Mouse (Mus musculus): ENCODE measurements around the gene Grsf1. TPM values are rescaled to one million over a fixed set of nuclear protein-coding genes. Genes with fewer than 3 reads are reported as not detected.

The Grsf1 gene
- polyA plus RNA-seq, 2 experiments = 55.3 to 63.9 TPM

GRCm38 (mm10) chr5:88703551-88703950, 27.6 kb upstream of the Grsf1 start:
- H3K27ac ChIP-seq (replicated peaks; ENCODE audit: low read depth, low read length) = no peak overlapping the region
- no peaks in the 10 kb centered on the region for H3K36me3 ChIP-seq (ENCODE audit: control insufficient read depth, insufficient read depth, low read length)
- ATAC-seq (ENCODE audit: low FRiP score, low read depth) = no peak
- H3K4me1 ChIP-seq (ENCODE audit: control insufficient read depth, insufficient read depth, low read length) = no peaks in the 10 kb centered on the region
- no peaks in the 10 kb centered on the region for H3K9me3 ChIP-seq (ENCODE audit: control insufficient read depth, low read length)
- DNase-seq (ENCODE audit: low spot score) = no peak
- H3K4me2 ChIP-seq (replicated peaks; ENCODE audit: low read depth, low read length, severe bottlenecking) = no peak overlapping the region
- H3K9ac ChIP-seq (ENCODE audit: low read depth, low read length, severe bottlenecking) = no peak overlapping the region
- H3K4me3 ChIP-seq (replicated peaks; ENCODE audit: low read length) = no peak overlapping the region
- no peaks in the 10 kb centered on the region for H3K27me3 ChIP-seq (ENCODE audit: control insufficient read depth, insufficient read depth, low read length)
- WGBS = 90% methylated on average over 4 of the region's 4 CpGs
- no peak for TF ChIP-seq POLR2A (IDR thresholded peaks at IDR 0.05; ENCODE audit: borderline replicate concordance, extremely low read depth, insufficient read depth, insufficient read length)

GRCm38 (mm10) chr5:88702041-88702440, 26.1 kb upstream of the Grsf1 start:
- no peak for ATAC-seq (ENCODE audit: low FRiP score, low read depth)

GRCm38 (mm10) chr5:88699251-88699913, 23.4 kb upstream of the Grsf1 start:
- DNase-seq (ENCODE audit: low spot score) = no peak
- no peak for ATAC-seq (ENCODE audit: low FRiP score, low read depth)
- WGBS = 77% methylated on average over 4 of the region's 4 CpGs
- H3K27me3 ChIP-seq (ENCODE audit: control insufficient read depth, insufficient read depth, low read length) = no peaks in the 10 kb centered on the region
- no peak overlapping the region for H3K4me3 ChIP-seq (replicated peaks; ENCODE audit: low read length)
- H3K4me1 ChIP-seq (ENCODE audit: control insufficient read depth, insufficient read depth, low read length) = no peaks in the 10 kb centered on the region
- no peak for TF ChIP-seq POLR2A (IDR thresholded peaks at IDR 0.05; ENCODE audit: borderline replicate concordance, extremely low read depth, insufficient read depth, insufficient read length)
- H3K27ac ChIP-seq (replicated peaks; ENCODE audit: low read depth, low read length) = no peak overlapping the region
- no peak overlapping the region for H3K9ac ChIP-seq (ENCODE audit: low read depth, low read length, severe bottlenecking)
- no peak overlapping the region for H3K4me2 ChIP-seq (replicated peaks; ENCODE audit: low read depth, low read length, severe bottlenecking)
- no peaks in the 10 kb centered on the region for H3K9me3 ChIP-seq (ENCODE audit: control insufficient read depth, low read length)
- no peaks in the 10 kb centered on the region for H3K36me3 ChIP-seq (ENCODE audit: control insufficient read depth, insufficient read depth, low read length)

More at GRCm38 (mm10) chr5:88702041-88702440, 26.1 kb upstream of the Grsf1 start:
- no peak overlapping the region for H3K4me3 ChIP-seq (replicated peaks; ENCODE audit: low read length)
- no peak overlapping the region for H3K4me2 ChIP-seq (replicated peaks; ENCODE audit: low read depth, low read length, severe bottlenecking)
- no peaks in the 10 kb centered on the region for H3K4me1 ChIP-seq (ENCODE audit: control insufficient read depth, insufficient read depth, low read length)
- DNase-seq (ENCODE audit: low spot score) = no peak
- H3K36me3 ChIP-seq (ENCODE audit: control insufficient read depth, insufficient read depth, low read length) = no peaks in the 10 kb centered on the region
- H3K27ac ChIP-seq (replicated peaks; ENCODE audit: low read depth, low read length) = no peak overlapping the region
- no peaks in the 10 kb centered on the region for H3K9me3 ChIP-seq (ENCODE audit: control insufficient read depth, low read length)
- H3K27me3 ChIP-seq (ENCODE audit: control insufficient read depth, insufficient read depth, low read length) = no peaks in the 10 kb centered on the region
- no peak for TF ChIP-seq POLR2A (IDR thresholded peaks at IDR 0.05; ENCODE audit: borderline replicate concordance, extremely low read depth, insufficient read depth, insufficient read length)
- WGBS = 75% methylated on average over 4 of the region's 4 CpGs
- no peak overlapping the region for H3K9ac ChIP-seq (ENCODE audit: low read depth, low read length, severe bottlenecking)

- no peak overlapping the region for H3K4me3 ChIP-seq (replicated peaks; ENCODE audit: low read length)
- ATAC-seq (ENCODE audit: low FRiP score, low read depth) = no peak
- DNase-seq (ENCODE audit: low spot score) = no peak
- H3K27ac ChIP-seq (replicated peaks; ENCODE audit: low read depth, low read length) = no peak overlapping the region
- no peaks in the 10 kb centered on the region for H3K27me3 ChIP-seq (ENCODE audit: control insufficient read depth, insufficient read depth, low read length)
- no peak overlapping the region for H3K4me2 ChIP-seq (replicated peaks; ENCODE audit: low read depth, low read length, severe bottlenecking)
- H3K9ac ChIP-seq (ENCODE audit: low read depth, low read length, severe bottlenecking) = no peak overlapping the region
- 74% methylated on average over 5 of the region's 5 CpGs for WGBS
- TF ChIP-seq POLR2A (IDR thresholded peaks at IDR 0.05; ENCODE audit: borderline replicate concordance, extremely low read depth, insufficient read depth, insufficient read length) = no peak
- no peaks in the 10 kb centered on the region for H3K9me3 ChIP-seq (ENCODE audit: control insufficient read depth, low read length)
- H3K4me1 ChIP-seq (ENCODE audit: control insufficient read depth, insufficient read depth, low read length) = no peaks in the 10 kb centered on the region
- no peaks in the 10 kb centered on the region for H3K36me3 ChIP-seq (ENCODE audit: control insufficient read depth, insufficient read depth, low read length)
Measured at GRCm38 (mm10) chr5:88697291-88697690, 21.3 kb upstream of the Grsf1 start.

- DNase-seq (ENCODE audit: low spot score) = no peak
- H3K4me2 ChIP-seq (replicated peaks; ENCODE audit: low read depth, low read length, severe bottlenecking) = no peak overlapping the region
- TF ChIP-seq POLR2A (IDR thresholded peaks at IDR 0.05; ENCODE audit: borderline replicate concordance, extremely low read depth, insufficient read depth, insufficient read length) = no peak
- no peak overlapping the region for H3K27ac ChIP-seq (replicated peaks; ENCODE audit: low read depth, low read length)
- H3K36me3 ChIP-seq (ENCODE audit: control insufficient read depth, insufficient read depth, low read length) = no peaks in the 10 kb centered on the region
- no peaks in the 10 kb centered on the region for H3K27me3 ChIP-seq (ENCODE audit: control insufficient read depth, insufficient read depth, low read length)
- no peak overlapping the region for H3K9ac ChIP-seq (ENCODE audit: low read depth, low read length, severe bottlenecking)
- no peaks in the 10 kb centered on the region for H3K4me1 ChIP-seq (ENCODE audit: control insufficient read depth, insufficient read depth, low read length)
- ATAC-seq (ENCODE audit: low FRiP score, low read depth) = no peak
- no peak overlapping the region for H3K4me3 ChIP-seq (replicated peaks; ENCODE audit: low read length)
- no peaks in the 10 kb centered on the region for H3K9me3 ChIP-seq (ENCODE audit: control insufficient read depth, low read length)
Measured at GRCm38 (mm10) chr5:88693057-88693456, 17.1 kb upstream of the Grsf1 start.
